Comparison of ENCODE assay signal across 9 mouse cellular contexts in the genomic region with DNA sequence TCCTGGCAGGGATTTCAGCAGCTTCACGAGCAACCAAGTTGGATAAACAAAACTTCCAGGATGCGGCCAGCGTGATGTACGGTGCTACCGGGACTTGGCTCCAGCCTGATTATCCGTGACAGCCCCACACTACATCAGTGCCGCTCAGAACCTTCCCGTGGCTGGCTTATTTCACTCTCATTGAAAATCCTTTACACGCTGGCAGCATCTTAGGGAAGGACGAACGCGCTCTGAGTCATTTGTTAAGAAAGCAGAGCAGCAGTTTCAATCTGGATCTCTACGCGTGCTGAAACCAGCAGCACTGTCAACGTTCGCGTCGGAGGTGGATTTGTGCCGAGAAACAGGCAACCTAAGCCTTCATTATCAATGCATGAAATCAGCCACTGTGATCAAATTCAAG.
DNase-seq lines count a peak whose midpoint lies in the region; ATAC-seq lines count a peak whose summit lies in the region.
"Had no signal": no experiment of that assay in that cellular context is flagged by ENCODE, and none has a peak within 500 bp of the region (broad histone marks: within the 10 kb centered on the region; RNA-seq: fewer than 3 reads in every experiment).

No protein-coding gene starts in this region.

- no peaks in the 10 kb centered on the region for H3K4me1 ChIP-seq in brown adipose tissue, adult 24 weeks (ENCODE audit: control insufficient read depth, insufficient read depth, insufficient read length, low read length)
- 0 out of 2 replicates have a peak, but pooled peaks cover 18% of the 10 kb centered on the region for H3K4me1 ChIP-seq in neural tube, embryonic 15.5 days

- peak overlapping the region; percentile 42 for H3K4me3 ChIP-seq in brown adipose tissue, adult 24 weeks (ENCODE audit: insufficient read depth, low read depth, low read length)
- peak overlapping the region; percentile 44 for H3K4me3 ChIP-seq in neural tube, embryonic 15.5 days (replicated peaks)

- peak; percentile 52 for DNase-seq in heart, adult 11 months
- DNase-seq in heart, postnatal 36 days = no peak
- DNase-seq in frontal cortex, postnatal 14 days (ENCODE audit: low spot score in 2 of 2) = peak; percentile 45 to 46
- peak; percentile 18 to 27 for DNase-seq in layer of hippocampus, postnatal 25 days (ENCODE audit: extremely low spot score in 1 of 2, low spot score in 1 of 2)
- no peak for DNase-seq in urinary bladder, postnatal 14 days (ENCODE audit: low spot score)

- no peaks in the 10 kb centered on the region for H3K9me3 ChIP-seq in neural tube, embryonic 15.5 days (replicated peaks)

- ATAC-seq in neural tube, embryonic 15.5 days (ENCODE audit: low FRiP score) = peak; percentile 64
- no peak for ATAC-seq in erythroblast, adult 5-6 weeks (replicated peaks; ENCODE audit: low FRiP score, poor library complexity, severe bottlenecking)

- peak overlapping the region; percentile 49 for H3K9ac ChIP-seq in neural tube, embryonic 15.5 days (replicated peaks)

- WGBS in neural tube, embryonic 15.5 days = 28% methylated on average over 19 of the region's 19 CpGs

- H3K36me3 ChIP-seq in neural tube, embryonic 15.5 days = no peaks in the 10 kb centered on the region
- H3K36me3 ChIP-seq: G1E had no signal

- H3K27me3 ChIP-seq in neural tube, embryonic 15.5 days (replicated peaks) = no peaks in the 10 kb centered on the region

- H3K4me2 ChIP-seq in neural tube, embryonic 15.5 days = peak overlapping the region; percentile 59

- intact Hi-C loops in heart, postnatal 36 days (cut with DNase I) = no loop called here

- no peak overlapping the region for H3K27ac ChIP-seq in brown adipose tissue, adult 24 weeks (replicated peaks; ENCODE audit: low read depth, low read length)
- H3K27ac ChIP-seq in neural tube, embryonic 15.5 days (replicated peaks) = peak overlapping the region; percentile 79

Comparison
In these comparisons a context has a peak if more than half of its experiments do, and no peak if none do; other contexts are left out.
1. DNase-seq: peak in heart, adult 11 months (single experiment), frontal cortex, postnatal 14 days (2 of 2) and layer of hippocampus, postnatal 25 days (2 of 2); none in heart, postnatal 36 days (0 of 2) and urinary bladder, postnatal 14 days (single experiment).